Mouse (Mus musculus): ENCODE results near the gene Trim13.

The Trim13 gene

DNA sequence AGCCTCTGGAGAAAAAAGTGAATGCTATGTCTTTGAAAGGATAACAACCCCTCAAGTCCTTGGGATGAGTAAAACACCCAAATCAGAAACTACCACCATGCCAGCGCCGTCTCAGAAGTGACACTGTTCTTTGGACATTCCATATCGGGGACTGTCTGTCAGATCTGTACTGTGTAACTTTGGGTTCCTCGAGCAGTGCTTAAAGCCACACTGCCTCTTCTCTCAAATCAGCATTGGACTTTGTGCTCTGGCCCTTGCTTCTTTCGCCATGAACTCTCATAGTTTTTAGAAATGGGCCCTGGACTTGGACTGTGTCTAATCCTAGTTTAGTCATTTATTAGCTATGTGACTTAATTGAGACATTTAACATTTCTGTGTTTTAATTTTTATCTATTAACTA lies 13.7 kb downstream of the Trim13 start:
- in situ Hi-C loops (cut with MboI, MseI), result loop anchor here (5.0 to 10.0 kb wide), 2 partner anchors 96 to 517 kb away; no protein-coding TSS in a partner anchor

DNA sequence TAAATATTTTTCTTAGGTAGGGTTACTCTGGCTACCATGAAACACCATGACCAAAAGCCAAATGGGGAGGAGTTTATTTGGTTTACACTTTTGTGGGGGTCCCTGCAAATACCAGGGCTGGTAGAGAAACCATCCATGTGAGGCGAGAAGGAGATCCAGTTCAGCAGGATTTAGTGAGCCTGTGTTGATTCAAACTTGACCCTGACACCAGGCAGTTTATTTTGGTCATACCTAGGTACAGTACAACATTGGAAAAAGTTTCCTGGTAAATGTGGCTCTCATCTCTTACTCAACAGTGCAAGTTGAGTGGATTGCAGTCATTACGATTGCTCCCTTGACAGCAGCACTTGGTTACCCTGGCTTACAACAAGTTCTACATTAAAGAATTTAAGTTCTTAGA lies 15.3 kb downstream of the Trim13 start:
- in situ Hi-C loops (cut with MboI, MseI), result loop anchor here (5.0 to 10.0 kb wide), 2 partner anchors 94 to 519 kb away; no protein-coding TSS in a partner anchor

DNA sequence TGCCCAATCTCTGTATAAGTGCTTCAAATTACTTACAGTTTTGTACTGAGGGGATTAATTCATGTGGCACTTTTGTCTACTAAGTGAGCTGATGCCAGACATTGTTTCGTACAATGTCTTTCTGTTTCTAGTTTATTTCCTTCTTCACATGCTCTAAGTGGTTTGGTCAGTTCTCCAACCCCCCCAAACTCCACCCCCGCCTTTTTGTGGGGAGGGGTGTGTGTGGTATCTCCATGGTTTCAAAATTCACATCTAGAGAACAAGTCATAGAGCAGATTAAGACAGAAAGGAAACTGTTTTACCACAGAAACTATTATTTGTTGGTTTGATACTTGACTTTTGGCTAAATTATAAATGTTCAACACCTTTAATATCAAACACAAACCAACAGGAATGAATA lies 22.3 kb downstream of the Trim13 start:
- in situ Hi-C loops (cut with MboI, MseI), result no loop called here

DNA sequence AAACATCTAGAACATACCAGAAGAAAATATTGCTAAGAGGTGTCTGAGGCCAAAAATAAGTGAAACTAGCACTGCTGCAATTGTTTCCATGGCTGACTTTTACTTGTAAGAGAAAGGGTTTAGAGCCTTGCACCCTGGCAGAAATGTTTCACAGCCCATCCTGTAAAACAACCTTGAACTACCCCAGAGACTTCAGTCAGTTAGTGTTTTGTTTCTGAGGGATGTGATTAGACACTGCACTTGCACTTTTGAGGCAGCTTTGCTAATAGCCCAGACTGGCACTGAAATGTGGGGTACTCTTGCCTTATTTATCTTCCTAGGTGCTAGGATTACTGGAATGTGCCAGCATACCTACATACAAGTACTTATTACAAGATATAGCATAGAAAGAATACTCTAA lies 37.9 kb downstream of the Trim13 start:
- in situ Hi-C loops (cut with MboI, MseI), result no loop called here

DNA sequence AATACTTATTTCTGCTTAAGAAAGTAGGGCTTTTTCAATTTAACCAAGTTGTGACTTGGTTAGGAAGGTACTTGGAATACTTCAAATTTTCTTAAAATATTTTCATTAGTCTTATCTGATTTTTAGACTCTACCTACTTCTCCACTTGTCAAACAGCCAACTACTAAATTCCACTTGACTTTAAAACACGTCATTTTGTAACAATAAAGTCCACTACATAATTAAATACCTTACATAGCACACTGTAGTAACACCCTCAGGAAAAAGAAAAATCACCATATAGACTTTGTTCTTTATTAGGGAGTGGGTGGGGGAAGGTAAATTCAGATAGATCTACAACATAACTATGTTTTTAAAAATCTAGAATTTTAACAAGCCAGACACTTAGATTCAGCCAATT lies 44.6 kb downstream of the Trim13 start:
- in situ Hi-C loops (cut with MboI, MseI), result no loop called here

DNA sequence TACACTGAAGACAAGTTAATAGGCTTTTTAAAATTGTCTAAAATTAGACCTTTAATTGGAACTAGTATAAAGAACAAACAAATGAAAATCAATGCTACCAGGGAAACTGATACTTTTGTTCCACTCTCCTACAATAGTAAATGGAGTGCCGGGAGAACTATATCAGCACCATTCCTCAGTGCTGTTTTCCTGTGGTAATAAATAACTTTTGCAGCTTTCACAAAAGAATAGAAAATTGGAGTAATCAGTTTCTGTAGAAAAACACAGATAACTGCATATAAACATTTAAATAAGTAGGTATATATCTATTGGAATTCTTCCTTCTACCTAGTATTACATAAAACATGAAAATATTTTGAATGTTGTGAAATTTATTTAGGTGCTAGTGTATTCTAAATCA lies 47.5 kb downstream of the Trim13 start:
- in situ Hi-C loops (cut with MboI, MseI), result loop anchor here (5.0 kb wide), 1 partner anchor 37 kb away; no protein-coding TSS in a partner anchor

DNA sequence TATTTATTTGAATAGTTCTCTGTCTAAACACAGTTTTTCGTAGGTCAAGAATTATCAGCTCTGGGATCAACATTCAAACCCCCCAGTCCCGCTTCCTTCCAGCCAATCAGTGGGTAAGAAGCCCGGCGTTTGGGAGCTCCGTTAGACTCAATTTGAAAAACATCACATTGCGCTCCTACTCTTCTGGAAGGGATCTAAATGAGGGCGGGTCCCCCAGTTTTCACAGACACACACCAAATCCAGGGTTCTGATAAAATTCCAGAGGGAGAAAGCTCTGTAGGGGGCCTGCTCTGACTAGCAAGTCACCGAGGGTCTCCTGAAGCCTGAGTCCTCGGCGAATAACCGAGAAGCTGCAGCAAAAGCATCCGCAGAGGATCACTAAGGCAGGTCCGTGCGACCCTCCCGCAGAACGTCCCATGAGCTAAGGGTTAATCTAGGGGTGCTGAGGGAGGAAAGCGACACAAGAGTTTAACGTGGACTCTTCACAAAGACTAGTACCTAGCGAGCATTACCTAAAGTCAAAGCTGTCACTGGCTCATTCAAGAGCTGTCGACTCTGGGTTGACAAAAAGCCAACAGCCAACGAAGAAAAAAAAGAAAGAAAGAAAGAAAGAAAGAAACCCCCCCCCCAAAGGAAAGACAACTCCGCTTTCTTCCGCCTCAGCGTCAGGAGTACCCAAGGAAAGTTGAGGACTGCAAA lies 49.3 kb downstream of the Trim13 start:
- in situ Hi-C loops (cut with MboI, MseI), result loop anchor here (5.0 kb wide), 1 partner anchor 35 kb away; no protein-coding TSS in a partner anchor

DNA sequence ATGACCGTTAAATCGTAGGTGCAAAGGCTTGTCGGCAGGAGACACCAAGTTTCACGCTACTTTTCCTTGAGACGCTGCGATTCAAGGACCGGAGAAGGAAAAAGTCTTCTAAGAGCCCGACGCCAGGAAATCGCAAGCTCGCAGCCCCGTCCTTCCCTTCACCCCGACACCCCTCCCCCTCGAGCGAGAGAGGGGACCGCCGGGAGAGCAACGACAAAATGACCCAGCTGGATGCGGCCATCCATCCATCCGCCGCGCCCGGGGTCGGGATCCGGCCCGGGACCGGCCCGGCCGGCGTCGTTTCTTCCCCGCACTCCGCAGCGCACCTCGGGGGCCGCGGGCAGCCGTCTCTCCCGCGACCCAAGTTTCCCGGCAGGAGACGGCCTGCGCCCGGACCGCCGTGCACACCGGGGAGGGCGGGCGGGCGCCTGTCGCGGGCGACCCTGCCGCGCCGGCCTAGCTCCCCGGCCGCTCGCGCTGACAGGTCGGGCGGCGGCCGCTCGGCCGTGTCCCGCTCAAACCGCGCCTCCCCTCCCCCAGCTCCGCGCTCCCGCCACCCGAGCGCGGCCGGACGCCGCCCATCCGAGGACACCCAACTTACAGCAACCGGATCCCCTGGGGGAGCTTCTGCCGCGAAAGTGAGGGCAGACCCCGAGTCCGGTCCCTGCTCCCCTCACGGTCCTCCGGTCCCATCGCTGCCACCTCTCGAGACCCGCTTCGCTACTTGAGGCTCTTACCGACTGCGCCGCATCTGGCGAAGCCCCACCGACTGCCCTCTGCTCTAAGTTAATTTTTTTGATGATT lies 50.0 kb downstream of the Trim13 start:
- in situ Hi-C loops (cut with MboI, MseI), result loop anchor here (5.0 kb wide), 1 partner anchor 34 kb away; no protein-coding TSS in a partner anchor

DNA sequence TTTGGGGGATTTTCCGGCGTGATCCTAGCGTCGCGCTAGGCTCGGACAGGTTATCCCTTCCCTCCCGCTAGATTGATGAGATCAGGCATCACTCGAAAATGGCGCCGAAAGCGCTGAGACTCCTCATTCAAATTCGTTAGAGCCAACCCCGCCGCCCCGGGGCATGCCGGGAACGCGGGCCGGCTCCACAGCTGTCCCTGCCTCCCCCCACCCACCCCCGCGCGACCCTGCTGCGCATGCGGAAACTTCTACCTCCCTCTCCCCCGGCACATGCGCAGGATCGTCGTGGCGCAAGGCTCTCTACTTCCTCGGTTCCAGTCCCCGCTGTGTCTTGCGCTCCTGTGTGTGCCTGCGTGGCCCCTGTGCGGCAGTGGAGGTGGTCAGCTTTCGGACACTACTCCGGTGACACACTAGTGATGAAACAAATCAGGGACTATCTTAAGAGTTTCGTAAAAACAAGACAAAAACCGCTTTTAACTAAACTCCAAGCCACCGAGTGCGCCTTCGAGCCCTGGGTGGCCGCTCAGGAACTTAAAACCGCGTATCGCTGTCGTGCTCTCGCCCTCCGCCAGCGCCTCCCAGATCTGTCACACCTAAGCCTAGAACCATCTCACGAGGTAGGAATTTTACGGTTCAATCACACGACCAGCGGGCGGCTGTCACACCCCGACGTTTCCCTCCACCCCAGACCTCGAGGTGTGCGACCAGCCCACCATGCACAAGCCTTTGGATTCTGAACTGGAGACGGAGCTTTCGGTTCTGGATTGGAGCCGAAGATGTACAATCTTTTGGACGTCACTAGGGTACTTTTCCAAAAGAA lies 50.8 kb downstream of the Trim13 start:
- in situ Hi-C loops (cut with MboI, MseI), result loop anchor here (5.0 kb wide), 1 partner anchor 33 kb away; no protein-coding TSS in a partner anchor

DNA sequence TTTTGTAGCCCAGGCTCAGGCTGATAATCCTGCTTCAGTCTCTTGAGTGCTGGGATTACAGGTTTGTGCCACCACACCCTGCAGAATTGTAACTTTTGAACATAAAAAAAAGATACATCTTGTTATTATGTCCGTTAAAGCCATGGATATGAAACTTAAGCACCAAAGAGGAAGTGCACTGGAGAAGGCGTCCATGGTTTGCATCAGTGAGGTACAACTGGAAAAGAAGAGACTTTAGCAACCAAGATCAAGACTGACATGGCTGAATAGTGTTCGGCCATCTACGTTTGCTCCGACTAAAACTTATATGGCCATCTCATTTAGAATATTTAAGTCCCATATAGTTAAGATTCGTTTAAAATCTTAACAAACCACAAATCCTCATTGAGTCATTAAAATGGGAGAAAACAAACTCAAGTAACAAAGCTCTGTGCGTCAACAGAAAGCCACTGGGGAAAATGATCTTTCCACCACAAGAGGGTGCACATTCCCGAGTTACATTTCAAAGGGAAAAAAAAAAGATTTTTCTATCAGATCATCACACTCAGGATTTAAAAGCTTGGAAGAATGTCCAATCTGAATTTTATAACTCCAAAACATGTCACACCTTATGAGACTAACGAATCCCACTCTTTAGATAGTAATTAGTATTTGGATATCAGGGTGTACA lies 52.4 kb downstream of the Trim13 start:
- in situ Hi-C loops (cut with MboI, MseI), result no loop called here
